Mouse (Mus musculus): ENCODE data around the gene Neurl3. TPM values are rescaled to one million over a fixed set of nuclear protein-coding genes. Genes with fewer than 3 reads are reported as not detected.

Neurl3 gene
- polyA plus RNA-seq, 1 experiment, result 0.46 TPM

GRCm38 (mm10) chr1:36277267-36278060 is 3.0 kb upstream of the Neurl3 start:
- no peak overlapping the region for H3K4me3 ChIP-seq (ENCODE audit: insufficient read depth, low read length)
- no peaks in the 10 kb centered on the region; the same call in none of the 2 replicates for H3K4me1 ChIP-seq (ENCODE audit: control insufficient read depth, insufficient read depth, low read length)
- no peak for TF ChIP-seq POLR2A (IDR thresholded peaks at IDR 0.05; ENCODE audit: low read depth, low read length)
- TF ChIP-seq CTCF (IDR thresholded peaks at IDR 0.05; ENCODE audit: borderline replicate concordance, insufficient read depth, low read length), result peak; percentile 81
- no peak overlapping the region for H3K27ac ChIP-seq (ENCODE audit: insufficient read depth, low read length)

GRCm38 (mm10) chr1:36275635-36276389 is 1.3 kb upstream of the Neurl3 start:
- no peak overlapping the region for H3K4me3 ChIP-seq (ENCODE audit: insufficient read depth, low read length)
- H3K4me1 ChIP-seq (ENCODE audit: control insufficient read depth, insufficient read depth, low read length), result no peaks in the 10 kb centered on the region; the same call in none of the 2 replicates
- TF ChIP-seq CTCF (IDR thresholded peaks at IDR 0.05; ENCODE audit: borderline replicate concordance, insufficient read depth, low read length), result no peak
- H3K27ac ChIP-seq (ENCODE audit: insufficient read depth, low read length), result no peak overlapping the region

- TF ChIP-seq CTCF (IDR thresholded peaks at IDR 0.05; ENCODE audit: borderline replicate concordance, insufficient read depth, low read length), result no peak
- TF ChIP-seq POLR2A (IDR thresholded peaks at IDR 0.05; ENCODE audit: low read depth, low read length), result no peak
- H3K4me1 ChIP-seq (ENCODE audit: control insufficient read depth, insufficient read depth, low read length), result no peaks in the 10 kb centered on the region; the same call in 1 of the 2 replicates
- H3K27ac ChIP-seq (ENCODE audit: insufficient read depth, low read length), result no peak overlapping the region
- no peak overlapping the region for H3K4me3 ChIP-seq (ENCODE audit: insufficient read depth, low read length)
Observed at GRCm38 (mm10) chr1:36273288-36273687, 1.2 kb downstream of the Neurl3 start.

GRCm38 (mm10) chr1:36272546-36272945 is 1.9 kb downstream of the Neurl3 start:
- no peak for TF ChIP-seq POLR2A (IDR thresholded peaks at IDR 0.05; ENCODE audit: low read depth, low read length)
- TF ChIP-seq CTCF (IDR thresholded peaks at IDR 0.05; ENCODE audit: borderline replicate concordance, insufficient read depth, low read length), result no peak
- Histone ChIP-seq H3K4me3 (ENCODE audit: insufficient read depth, low read length) (no peak overlapping the region), H3K4me1 (ENCODE audit: control insufficient read depth, insufficient read depth, low read length) (no peaks in the 10 kb centered on the region; the same call in 1 of the 2 replicates), H3K27ac (ENCODE audit: insufficient read depth, low read length) (no peak overlapping the region)

GRCm38 (mm10) chr1:36271516-36272230 is 2.8 kb downstream of the Neurl3 start:
- no peaks in the 10 kb centered on the region; the same call in 1 of the 2 replicates for H3K4me1 ChIP-seq (ENCODE audit: control insufficient read depth, insufficient read depth, low read length)
- H3K4me3 ChIP-seq (ENCODE audit: insufficient read depth, low read length), result no peak overlapping the region
- TF ChIP-seq CTCF (IDR thresholded peaks at IDR 0.05; ENCODE audit: borderline replicate concordance, insufficient read depth, low read length) (no peak), POLR2A (IDR thresholded peaks at IDR 0.05; ENCODE audit: low read depth, low read length) (no peak)
- no peak overlapping the region for H3K27ac ChIP-seq (ENCODE audit: insufficient read depth, low read length)

GRCm38 (mm10) chr1:36270666-36271065 is 3.8 kb downstream of the Neurl3 start:
- no peak overlapping the region for H3K27ac ChIP-seq (ENCODE audit: insufficient read depth, low read length)
- no peaks in the 10 kb centered on the region; the same call in 1 of the 2 replicates for H3K4me1 ChIP-seq (ENCODE audit: control insufficient read depth, insufficient read depth, low read length)
- no peak overlapping the region for H3K4me3 ChIP-seq (ENCODE audit: insufficient read depth, low read length)
- TF ChIP-seq POLR2A (IDR thresholded peaks at IDR 0.05; ENCODE audit: low read depth, low read length) (no peak), CTCF (IDR thresholded peaks at IDR 0.05; ENCODE audit: borderline replicate concordance, insufficient read depth, low read length) (no peak)

DNA sequence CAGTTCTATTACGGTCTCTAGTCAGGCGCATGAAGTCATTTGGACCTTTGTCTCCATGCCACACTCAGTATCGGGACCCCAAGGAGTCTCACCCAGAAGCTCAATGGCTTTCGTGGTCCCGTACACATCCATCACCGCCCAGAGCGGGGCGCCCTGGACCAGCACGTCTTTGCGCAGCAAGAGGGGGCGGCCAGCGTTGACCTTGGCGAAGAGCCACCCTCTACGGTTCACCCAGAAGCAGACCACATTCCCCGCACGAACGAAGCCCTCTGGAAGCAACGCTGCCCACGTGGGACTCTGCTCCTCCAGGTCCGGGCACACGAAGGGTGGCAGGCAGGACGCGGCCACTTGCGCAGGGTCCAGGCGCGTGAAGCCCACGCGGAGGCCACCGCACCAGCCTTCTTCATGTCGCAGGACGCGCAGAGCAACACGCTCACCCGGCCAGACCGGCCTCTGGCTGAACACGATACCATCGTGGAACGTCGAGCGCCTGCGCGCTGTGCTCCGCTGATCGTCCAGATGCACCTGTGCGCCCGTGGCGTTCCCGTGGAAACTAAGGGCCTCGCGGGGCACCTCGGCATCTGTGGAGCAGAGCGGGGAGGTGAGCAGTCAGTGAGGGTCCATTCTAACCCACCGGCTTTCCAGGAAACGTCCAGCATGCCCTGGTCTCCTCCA is 5.2 kb downstream of the Neurl3 start:
- H3K27ac ChIP-seq (ENCODE audit: insufficient read depth, low read length), result no peak overlapping the region
- no peaks in the 10 kb centered on the region; the same call in 1 of the 2 replicates for H3K4me1 ChIP-seq (ENCODE audit: control insufficient read depth, insufficient read depth, low read length)
- no peak overlapping the region for H3K4me3 ChIP-seq (ENCODE audit: insufficient read depth, low read length)
- no peak for TF ChIP-seq POLR2A (IDR thresholded peaks at IDR 0.05; ENCODE audit: low read depth, low read length)
- no peak for TF ChIP-seq CTCF (IDR thresholded peaks at IDR 0.05; ENCODE audit: borderline replicate concordance, insufficient read depth, low read length)

GRCm38 (mm10) chr1:36267595-36267994 is 6.9 kb downstream of the Neurl3 start:
- no peak overlapping the region for H3K27ac ChIP-seq (ENCODE audit: insufficient read depth, low read length)
- H3K4me3 ChIP-seq (ENCODE audit: insufficient read depth, low read length), result no peak overlapping the region
- 0 out of 2 replicates have a peak, but pooled peaks cover 2% of the 10 kb centered on the region for H3K4me1 ChIP-seq (ENCODE audit: control insufficient read depth, insufficient read depth, low read length)
- TF ChIP-seq CTCF (IDR thresholded peaks at IDR 0.05; ENCODE audit: borderline replicate concordance, insufficient read depth, low read length), result no peak; the same call in 1 of the 2 replicates

DNA sequence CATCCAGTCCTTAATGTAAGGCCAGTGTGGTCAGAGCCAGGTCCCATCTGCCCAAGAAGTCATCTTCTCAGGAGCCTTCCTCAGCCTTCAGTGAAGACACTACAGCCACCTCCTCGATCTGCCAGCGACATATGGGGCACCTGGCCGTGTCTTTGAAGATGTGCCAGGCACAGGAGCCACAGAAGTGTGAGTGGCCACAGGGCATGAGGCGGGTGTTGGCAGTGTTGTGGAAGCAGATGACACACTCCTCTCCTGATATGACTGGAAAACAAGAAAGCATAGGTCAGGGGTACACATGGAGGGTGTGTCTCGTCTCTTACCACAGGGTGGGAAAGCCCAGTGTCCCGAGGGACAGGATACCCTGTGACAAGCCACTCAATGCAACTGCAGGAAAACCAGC is 8.2 kb downstream of the Neurl3 start:
- 0 out of 2 replicates have a peak, but pooled peaks cover 2% of the 10 kb centered on the region for H3K4me1 ChIP-seq (ENCODE audit: control insufficient read depth, insufficient read depth, low read length)
- TF ChIP-seq CTCF (IDR thresholded peaks at IDR 0.05; ENCODE audit: borderline replicate concordance, insufficient read depth, low read length) (no peak), POLR2A (IDR thresholded peaks at IDR 0.05; ENCODE audit: low read depth, low read length) (no peak)
- H3K4me3 ChIP-seq (ENCODE audit: insufficient read depth, low read length), result no peak overlapping the region
- H3K27ac ChIP-seq (ENCODE audit: insufficient read depth, low read length), result no peak overlapping the region
